Mouse (Mus musculus): ENCODE measurements at regions not wholly inside any gene's neighbourhood (a gene's known extent, or its start where the extent isn't known, plus 50 kb on each side); places are given as distances from the start of the nearest gene placed in this dataset.

GRCm38 (mm10) chr10:125725077-125725680 is 240.8 kb upstream of the Lrig3 start:
- no peak overlapping the region; the same call in 1 of the 2 replicates for H3K27ac ChIP-seq
- H3K4me2 ChIP-seq: peak overlapping the region; percentile 4; the same call in 1 of the 2 replicates
- no peaks in the 10 kb centered on the region for H3K36me3 ChIP-seq
- ATAC-seq (ENCODE audit: insufficient number of reproducible peaks, insufficient read depth, low FRiP score, low TSS enrichment, low read depth): peak; percentile 75
- peaks cover 6% of the 10 kb centered on the region; the same call in 1 of the 2 replicates for H3K4me1 ChIP-seq (replicated peaks)
- H3K27me3 ChIP-seq: no peaks in the 10 kb centered on the region
- WGBS: 27% methylated on average over 18 of the region's 18 CpGs
- H3K4me3 ChIP-seq (replicated peaks): no peak overlapping the region
- no peaks in the 10 kb centered on the region for H3K9me3 ChIP-seq
- no peak overlapping the region for H3K9ac ChIP-seq (replicated peaks)

DNA sequence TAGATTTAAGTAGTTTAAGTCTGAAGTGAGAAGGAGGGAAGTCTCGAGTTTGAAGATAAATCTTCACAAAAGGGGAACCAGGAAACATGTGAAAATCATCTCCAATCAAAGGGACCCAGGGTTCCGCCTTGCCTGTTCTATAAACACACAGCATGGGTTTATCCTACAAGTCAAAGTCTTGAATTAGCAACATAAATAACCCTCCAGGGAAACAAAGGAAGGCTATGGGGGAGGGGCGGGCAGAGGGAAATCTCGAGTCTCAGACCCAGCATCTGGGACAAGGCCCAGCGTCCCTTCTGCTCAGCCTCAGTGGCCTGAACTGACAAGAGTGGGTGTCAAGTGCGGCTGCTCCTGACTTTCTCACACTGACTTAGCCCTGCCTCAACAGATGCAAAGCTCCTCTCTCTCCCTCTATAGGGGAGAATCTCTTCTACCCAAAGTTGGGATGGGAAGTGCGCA is 240.3 kb upstream of the Lrig3 start:
- no peaks in the 10 kb centered on the region for H3K9me3 ChIP-seq
- H3K4me1 ChIP-seq (replicated peaks): peaks cover 6% of the 10 kb centered on the region; the same call in 1 of the 2 replicates
- no peaks in the 10 kb centered on the region for H3K36me3 ChIP-seq
- peak overlapping the region; percentile 4; the same call in 1 of the 2 replicates for H3K4me2 ChIP-seq
- peak overlapping the region; percentile 70; the same call in 1 of the 2 replicates for H3K27ac ChIP-seq
- no peak overlapping the region for H3K9ac ChIP-seq (replicated peaks)
- H3K27me3 ChIP-seq: no peaks in the 10 kb centered on the region
- H3K4me3 ChIP-seq (replicated peaks): no peak overlapping the region
- ATAC-seq (ENCODE audit: insufficient number of reproducible peaks, insufficient read depth, low FRiP score, low TSS enrichment, low read depth): 0 out of 2 replicates have a peak, but pooled peaks have one; percentile 53
- WGBS: 20% methylated on average over 7 of the region's 7 CpGs

DNA sequence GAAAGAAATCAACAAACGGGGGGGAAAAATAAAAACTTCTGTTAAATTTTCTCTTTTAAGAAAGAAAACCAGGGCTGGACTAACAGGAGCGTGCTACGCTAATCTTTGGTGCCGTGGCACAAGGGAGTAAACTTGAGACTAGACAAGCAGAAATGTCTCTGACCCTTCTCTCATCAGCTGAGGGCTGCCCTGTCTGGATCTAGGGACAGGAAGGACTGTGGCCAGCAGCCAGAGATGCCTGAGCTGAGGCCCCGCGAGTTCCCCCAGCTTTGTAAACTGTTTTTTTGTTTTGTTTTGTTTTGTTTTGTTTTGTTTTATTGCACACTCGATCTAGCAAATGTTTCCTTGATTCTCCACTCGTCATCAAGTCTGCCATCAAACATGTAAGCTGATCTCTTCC is 239.4 kb upstream of the Lrig3 start:
- H3K4me2 ChIP-seq: no peak overlapping the region
- H3K36me3 ChIP-seq: no peaks in the 10 kb centered on the region
- H3K4me3 ChIP-seq (replicated peaks): no peak overlapping the region
- H3K27me3 ChIP-seq: no peaks in the 10 kb centered on the region
- no peaks in the 10 kb centered on the region for H3K9me3 ChIP-seq
- 58% methylated on average over 8 of the region's 8 CpGs for WGBS
- no peak for ATAC-seq (ENCODE audit: insufficient number of reproducible peaks, insufficient read depth, low FRiP score, low TSS enrichment, low read depth)
- H3K9ac ChIP-seq (replicated peaks): no peak overlapping the region
- peaks cover 6% of the 10 kb centered on the region; the same call in 1 of the 2 replicates for H3K4me1 ChIP-seq (replicated peaks)
- H3K27ac ChIP-seq: no peak overlapping the region

DNA sequence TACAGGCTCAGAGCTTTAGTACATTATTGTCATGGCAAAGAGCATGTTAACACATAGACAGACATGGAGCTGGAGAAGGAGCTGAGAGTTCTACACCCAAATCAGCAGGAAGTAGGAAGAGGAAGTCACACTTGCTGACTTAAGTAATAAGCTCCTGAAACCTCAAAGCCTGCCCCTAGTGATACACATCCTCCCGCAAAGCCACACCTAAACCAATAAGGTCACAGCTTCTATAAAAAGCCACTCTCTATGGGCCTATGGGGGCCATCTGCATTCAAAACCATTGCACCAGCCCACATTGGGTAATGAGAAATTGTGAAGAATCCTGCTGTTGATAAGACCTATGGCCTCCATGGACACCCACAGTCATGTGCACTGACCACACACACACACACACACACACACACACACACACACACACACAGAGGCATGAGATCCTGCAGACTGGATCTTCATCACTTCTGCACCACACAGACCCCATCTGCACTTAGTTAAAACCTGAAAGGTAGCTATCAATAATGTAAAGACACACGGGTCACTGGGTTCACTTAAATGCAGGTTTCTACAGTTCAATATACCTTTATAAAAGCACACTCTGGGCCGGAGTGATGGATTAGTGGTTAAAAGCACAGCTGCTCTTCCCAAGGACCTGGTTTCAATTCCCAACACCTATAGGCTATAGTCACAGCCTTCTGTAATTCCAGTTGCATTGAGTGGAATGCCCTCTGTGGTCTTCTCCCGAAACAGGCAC is 230.0 kb upstream of the Lrig3 start:
- Histone ChIP-seq H3K27me3 (no peaks in the 10 kb centered on the region), H3K27ac (no peak overlapping the region), H3K9me3 (no peaks in the 10 kb centered on the region), H3K36me3 (no peaks in the 10 kb centered on the region), H3K4me3 (replicated peaks) (no peak overlapping the region), H3K4me1 (replicated peaks) (0 out of 2 replicates have a peak, but pooled peaks cover 3% of the 10 kb centered on the region), H3K4me2 (no peak overlapping the region), H3K9ac (replicated peaks) (no peak overlapping the region)
- no peak for ATAC-seq (ENCODE audit: insufficient number of reproducible peaks, insufficient read depth, low FRiP score, low TSS enrichment, low read depth)
- WGBS: 29% methylated on average over 4 of the region's 4 CpGs

- H3K27me3 ChIP-seq: no peaks in the 10 kb centered on the region
- no peak for ATAC-seq (ENCODE audit: insufficient number of reproducible peaks, insufficient read depth, low FRiP score, low TSS enrichment, low read depth)
- H3K27ac ChIP-seq: no peak overlapping the region
- 36% methylated on average over 6 of the region's 6 CpGs for WGBS
- no peak overlapping the region for H3K4me2 ChIP-seq
- H3K4me3 ChIP-seq (replicated peaks): no peak overlapping the region
- H3K9ac ChIP-seq (replicated peaks): no peak overlapping the region
- no peaks in the 10 kb centered on the region for H3K9me3 ChIP-seq
- peaks cover 30% of the 10 kb centered on the region for H3K4me1 ChIP-seq (replicated peaks)
- H3K36me3 ChIP-seq: no peaks in the 10 kb centered on the region
Observed at GRCm38 (mm10) chr10:125743181-125743580, 222.8 kb upstream of the Lrig3 start.

- 67% methylated on average over 6 of the region's 6 CpGs for WGBS
- Histone ChIP-seq H3K27me3 (no peaks in the 10 kb centered on the region), H3K9me3 (no peaks in the 10 kb centered on the region), H3K9ac (replicated peaks) (no peak overlapping the region), H3K4me3 (replicated peaks) (no peak overlapping the region), H3K4me2 (no peak overlapping the region), H3K27ac (no peak overlapping the region), H3K4me1 (replicated peaks) (peaks cover 18% of the 10 kb centered on the region), H3K36me3 (no peaks in the 10 kb centered on the region)
- ATAC-seq (ENCODE audit: insufficient number of reproducible peaks, insufficient read depth, low FRiP score, low TSS enrichment, low read depth): no peak
Observed at GRCm38 (mm10) chr10:125749031-125749585, 216.9 kb upstream of the Lrig3 start.

- Histone ChIP-seq H3K36me3 (no peaks in the 10 kb centered on the region), H3K9ac (replicated peaks) (no peak overlapping the region), H3K27ac (no peak overlapping the region), H3K4me2 (no peak overlapping the region), H3K9me3 (no peaks in the 10 kb centered on the region), H3K4me1 (replicated peaks) (peaks cover 5% of the 10 kb centered on the region; the same call in 1 of the 2 replicates), H3K4me3 (replicated peaks) (no peak overlapping the region), H3K27me3 (no peaks in the 10 kb centered on the region)
- 48% methylated on average over 10 of the region's 10 CpGs for WGBS
- ATAC-seq (ENCODE audit: insufficient number of reproducible peaks, insufficient read depth, low FRiP score, low TSS enrichment, low read depth): no peak
Observed at GRCm38 (mm10) chr10:125752506-125753218, 213.3 kb upstream of the Lrig3 start.

- WGBS: 86% methylated on average over 3 of the region's 3 CpGs
- Histone ChIP-seq H3K4me1 (replicated peaks) (peaks cover 12% of the 10 kb centered on the region; the same call in 1 of the 2 replicates), H3K9ac (replicated peaks) (no peak overlapping the region), H3K36me3 (no peaks in the 10 kb centered on the region), H3K4me3 (replicated peaks) (no peak overlapping the region), H3K4me2 (no peak overlapping the region), H3K9me3 (peaks cover 12% of the 10 kb centered on the region; the same call in 1 of the 2 replicates), H3K27ac (no peak overlapping the region), H3K27me3 (no peaks in the 10 kb centered on the region)
- ATAC-seq (ENCODE audit: insufficient number of reproducible peaks, insufficient read depth, low FRiP score, low TSS enrichment, low read depth): no peak
Observed at GRCm38 (mm10) chr10:125759171-125759570, 206.8 kb upstream of the Lrig3 start.

- Histone ChIP-seq H3K4me2 (no peak overlapping the region), H3K9me3 (peaks cover 12% of the 10 kb centered on the region; the same call in 1 of the 2 replicates), H3K9ac (replicated peaks) (no peak overlapping the region), H3K4me3 (replicated peaks) (no peak overlapping the region), H3K36me3 (no peaks in the 10 kb centered on the region), H3K4me1 (replicated peaks) (peaks cover 26% of the 10 kb centered on the region), H3K27ac (0 out of 2 replicates have a peak overlapping the region, but pooled peaks have one; percentile 54), H3K27me3 (no peaks in the 10 kb centered on the region)
- 61% methylated on average over 16 of the region's 16 CpGs for WGBS
- no peak for ATAC-seq (ENCODE audit: insufficient number of reproducible peaks, insufficient read depth, low FRiP score, low TSS enrichment, low read depth)
Observed at GRCm38 (mm10) chr10:125762367-125763068, 203.4 kb upstream of the Lrig3 start.

DNA sequence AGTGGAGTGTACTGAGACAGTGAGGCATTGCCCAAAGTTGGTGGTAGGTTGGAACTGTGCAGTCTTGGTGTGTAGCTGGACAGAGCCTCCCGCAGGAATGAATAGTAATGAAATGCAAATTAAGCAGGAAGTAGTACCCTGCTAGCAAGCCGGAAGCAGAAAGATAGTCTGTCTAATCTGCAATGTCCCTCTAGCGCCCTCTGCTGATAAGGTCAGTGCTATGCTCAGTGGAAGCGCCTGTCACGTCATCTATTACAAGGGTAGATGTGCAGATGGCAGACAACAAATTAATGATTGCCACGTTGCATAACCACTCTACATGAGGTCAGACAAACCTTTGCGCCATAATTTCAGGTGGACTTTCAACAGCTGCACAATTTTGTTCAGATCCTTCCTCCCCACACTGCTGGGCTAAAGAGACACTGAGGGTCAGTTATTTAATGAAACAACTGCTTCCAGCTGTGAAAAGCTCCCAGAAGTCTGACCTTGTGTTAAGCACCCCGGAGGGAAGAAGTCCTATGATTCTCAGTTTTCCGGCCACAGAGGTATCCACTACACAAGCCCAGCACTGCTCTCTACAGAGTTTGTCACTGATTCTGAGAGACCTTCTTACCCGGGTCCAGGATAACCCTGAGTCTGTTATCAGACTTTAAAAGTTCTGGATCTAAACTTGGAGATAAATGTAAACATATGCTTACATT is 201.4 kb upstream of the Lrig3 start:
- Histone ChIP-seq H3K27me3 (no peaks in the 10 kb centered on the region), H3K4me3 (replicated peaks) (no peak overlapping the region), H3K4me2 (no peak overlapping the region), H3K9me3 (peaks cover 12% of the 10 kb centered on the region; the same call in 1 of the 2 replicates), H3K27ac (0 out of 2 replicates have a peak overlapping the region, but pooled peaks have one; percentile 20), H3K36me3 (no peaks in the 10 kb centered on the region), H3K4me1 (replicated peaks) (peaks cover 26% of the 10 kb centered on the region), H3K9ac (replicated peaks) (no peak overlapping the region)
- no peak for ATAC-seq (ENCODE audit: insufficient number of reproducible peaks, insufficient read depth, low FRiP score, low TSS enrichment, low read depth)
- 44% methylated on average over 10 of the region's 10 CpGs for WGBS
